Mouse (Mus musculus) MEL (cell line): ENCODE results near the gene Sh2d3c. TPM values are rescaled to one million over a fixed set of nuclear protein-coding genes. Genes with fewer than 3 reads are reported as not detected.

Experiments used
- DNase-seq: peaks from one replicate; pipeline ENCODE4 v3.0.0; 2011; ENCODE audit warnings: low read depth, low spot score
- H3K27ac ChIP-seq: 2 replicates; pipeline ENCODE4 v1.5.1; 2012; ENCODE audit warnings: low read depth, mild to moderate bottlenecking, control low read depth, low read length, moderate library complexity; ENCODE audit not compliant: control insufficient read depth
- H3K27me3 ChIP-seq, 2 experiments: fragments of 150-350 bp in 1 of 2; sonication (generic) in 1 of 2; 2 replicates each; pipeline ENCODE4 v1.6.1; 2012; ENCODE audit warnings: low read length in 2 of 2, mild to moderate bottlenecking in 2 of 2, improper control_type of control experiment in 1 of 2, moderate library complexity in 1 of 2; ENCODE audit not compliant: insufficient read depth in 2 of 2, control insufficient read depth in 1 of 2
- H3K36me3 ChIP-seq, 2 experiments: 2 replicates each; pipeline ENCODE4 v1.6.1; 2012 to 2014; ENCODE audit warnings: low read length in 2 of 2, improper control_type of control experiment in 1 of 2, inconsistent platforms in 1 of 2, mild to moderate bottlenecking in 1 of 2; ENCODE audit not compliant: insufficient read depth in 2 of 2, control insufficient read depth in 1 of 2
- H3K4me1 ChIP-seq, 2 experiments: fragments of 150-350 bp in 1 of 2; sonication (generic) in 1 of 2; 2 replicates each; pipeline ENCODE4 v1.6.1; 2012; ENCODE audit warnings: low read length in 2 of 2, improper control_type of control experiment in 1 of 2, mild to moderate bottlenecking in 1 of 2; ENCODE audit not compliant: insufficient read depth in 2 of 2, control insufficient read depth in 1 of 2
- H3K4me3 ChIP-seq, 2 experiments: fragments of 150-350 bp in 1 of 2; sonication (generic) in 1 of 2; 2 replicates each; pipeline ENCODE4 v1.5.1; 2012; ENCODE audit warnings: low read depth in 2 of 2, low read length in 2 of 2, mild to moderate bottlenecking in 2 of 2, moderate library complexity in 2 of 2, control low read depth in 1 of 2, improper control_type of control experiment in 1 of 2; ENCODE audit not compliant: control insufficient read depth in 1 of 2, insufficient read depth in 1 of 2
- H3K79me2 ChIP-seq: 2 replicates; pipeline ENCODE4 v1.6.1; 2012; ENCODE audit warnings: mild to moderate bottlenecking, low read length, moderate library complexity; ENCODE audit not compliant: control insufficient read depth, poor library complexity, insufficient read depth
- H3K9ac ChIP-seq: 2 replicates; pipeline ENCODE4 v1.6.1; 2012; ENCODE audit warnings: low read depth, mild to moderate bottlenecking, control low read depth, low read length, moderate library complexity; ENCODE audit not compliant: control insufficient read depth, poor library complexity, severe bottlenecking
- H3K9me3 ChIP-seq: fragments of 150-350 bp; sonication (generic); replicated peaks from 2 replicates; pipeline ENCODE4 v1.6.1; 2012; ENCODE audit warnings: mild to moderate bottlenecking, low read length, improper control_type of control experiment, moderate library complexity; ENCODE audit not compliant: insufficient read depth
- BHLHE40 ChIP-seq: IDR thresholded peaks from 2 replicates; pipeline ENCODE4 v1.6.1; 2012; ENCODE audit warnings: low read depth, mild to moderate bottlenecking, inconsistent platforms, low read length, improper control_type of control experiment, borderline replicate concordance
- CHD2 ChIP-seq: IDR thresholded peaks from 2 replicates; pipeline ENCODE4 v1.6.1; 2011; ENCODE audit warnings: low read length, improper control_type of control experiment
- CTCF ChIP-seq, 3 experiments: IDR thresholded peaks in 2 of 3; conservative IDR thresholded peaks in 1 of 3; 2 replicates each; pipeline ENCODE4 v1.5.1; 2011 to 2012; ENCODE audit warnings: low read length in 3 of 3, low read depth in 2 of 3, mild to moderate bottlenecking in 2 of 3, improper control_type of control experiment in 1 of 3, inconsistent platforms in 1 of 3, mixed read lengths in 1 of 3, moderate library complexity in 1 of 3; ENCODE audit not compliant: control insufficient read depth in 1 of 3, insufficient read depth in 1 of 3, poor library complexity in 1 of 3, severe bottlenecking in 1 of 3
- E2F4 ChIP-seq: IDR thresholded peaks from 2 replicates; pipeline ENCODE4 v1.6.1; 2011; ENCODE audit warnings: low read depth, low read length, improper control_type of control experiment, borderline replicate concordance
- ELF1 ChIP-seq: IDR thresholded peaks from 2 replicates; pipeline ENCODE4 v1.6.1; 2014; ENCODE audit warnings: low read depth, mild to moderate bottlenecking, inconsistent platforms, low read length, improper control_type of control experiment, moderate library complexity
- EP300 ChIP-seq, 2 experiments: IDR thresholded peaks; 2 replicates each; pipeline ENCODE4 v1.6.1; 2011; ENCODE audit warnings: improper control_type of control experiment in 2 of 2, low read length in 2 of 2, low read depth in 1 of 2, mild to moderate bottlenecking in 1 of 2
- GABPA ChIP-seq: IDR thresholded peaks from 2 replicates; pipeline ENCODE4 v1.6.1; 2012; ENCODE audit warnings: low read depth, mild to moderate bottlenecking, inconsistent platforms, low read length, improper control_type of control experiment, moderate library complexity
- GATA1 ChIP-seq: IDR thresholded peaks from 2 replicates; pipeline ENCODE4 v1.6.1; 2011; ENCODE audit warnings: low read depth, low read length, improper control_type of control experiment
- KAT2A ChIP-seq: conservative IDR thresholded peaks from 2 replicates; pipeline ENCODE4 v1.6.1; 2012; ENCODE audit warnings: low read depth, low read length, improper control_type of control experiment, inconsistent platforms
- MAFK ChIP-seq: IDR thresholded peaks from 2 replicates; pipeline ENCODE4 v1.6.1; 2011; ENCODE audit warnings: low read depth, mild to moderate bottlenecking, low read length, improper control_type of control experiment, borderline replicate concordance
- MYB ChIP-seq: IDR thresholded peaks from 2 replicates; pipeline ENCODE4 v1.6.1; 2011; ENCODE audit warnings: mild to moderate bottlenecking, low read depth, low read length, improper control_type of control experiment
- MYC ChIP-seq: IDR thresholded peaks from 2 replicates; pipeline ENCODE4 v1.6.1; 2011; ENCODE audit warnings: low read depth, mild to moderate bottlenecking, low read length, improper control_type of control experiment, moderate library complexity
- NELFE ChIP-seq: IDR thresholded peaks from 2 replicates; pipeline ENCODE4 v1.6.1; 2011; ENCODE audit warnings: low read depth, low read length, improper control_type of control experiment
- POLR2A ChIP-seq, 2 experiments: IDR thresholded peaks; 2 replicates each; pipeline ENCODE4 v1.6.1; 2011 to 2012; ENCODE audit warnings: low read length in 2 of 2, mild to moderate bottlenecking in 2 of 2, control low read depth in 1 of 2, improper control_type of control experiment in 1 of 2, low read depth in 1 of 2, moderate library complexity in 1 of 2; ENCODE audit not compliant: control insufficient read depth in 1 of 2, insufficient read depth in 1 of 2, poor library complexity in 1 of 2
- POLR2AphosphoS5 ChIP-seq: IDR thresholded peaks from 2 replicates; pipeline ENCODE4 v1.6.1; 2012; ENCODE audit warnings: low read depth, borderline replicate concordance, mild to moderate bottlenecking, inconsistent platforms, low read length, moderate library complexity, mixed read lengths
- RAD21 ChIP-seq: IDR thresholded peaks from 2 replicates; pipeline ENCODE4 v1.6.1; 2011; ENCODE audit warnings: mild to moderate bottlenecking, low read depth, low read length, improper control_type of control experiment
- SIN3A ChIP-seq: IDR thresholded peaks from 2 replicates; pipeline ENCODE4 v1.6.1; 2012; ENCODE audit warnings: low read length, improper control_type of control experiment, inconsistent platforms
- TBP ChIP-seq: IDR thresholded peaks from 2 replicates; pipeline ENCODE4 v1.8.0; 2011; ENCODE audit warnings: low read depth, low read length, improper control_type of control experiment
- USF1 ChIP-seq: IDR thresholded peaks from 2 replicates; pipeline ENCODE4 v1.6.1; 2014; ENCODE audit warnings: low read depth, mild to moderate bottlenecking, inconsistent platforms, low read length, improper control_type of control experiment, moderate library complexity
- ZC3H11A ChIP-seq: IDR thresholded peaks from 2 replicates; pipeline ENCODE4 v1.6.1; 2012; ENCODE audit warnings: low read depth, mild to moderate bottlenecking, inconsistent platforms, low read length, improper control_type of control experiment
- ZKSCAN1 ChIP-seq: IDR thresholded peaks from 2 replicates; pipeline ENCODE4 v1.6.1; 2012; ENCODE audit warnings: low read depth, mild to moderate bottlenecking, inconsistent platforms, low read length, improper control_type of control experiment, moderate library complexity
- ZNF384 ChIP-seq: IDR thresholded peaks from 2 replicates; pipeline ENCODE4 v1.6.1; 2012; ENCODE audit warnings: low read depth, mild to moderate bottlenecking, inconsistent platforms, low read length, improper control_type of control experiment
- polyA plus RNA-seq, 2 experiments: library from polyadenylated mRNA; stranded (reverse) in 1 of 2; unstranded in 1 of 2; fragments of >175 nt in 1 of 2; fragments of >200 nt in 1 of 2; gene quantifications; 2 replicates each; pipeline versions ENCODE4 v1.2.1 to v1.2.4; 2012; ENCODE audit warnings: low replicate concordance in 2 of 2, low read depth in 1 of 2; ENCODE audit not compliant: insufficient read length in 2 of 2, insufficient read depth in 1 of 2, missing spikeins in 1 of 2
- total RNA-seq: library from RNA; depleted of rRNA; stranded (reverse); fragments of 300-350 nt; gene quantifications from 2 replicates; pipeline ENCODE4 v1.2.3, GENCODE M21; 2012

Sh2d3c gene
- total and polyA plus RNA-seq, 3 experiments = 0.19 to 0.43 TPM; not detected in 1

GRCm38 (mm10) chr2:32683701-32684100 is 37.2 kb upstream of the Sh2d3c start:
- Histone ChIP-seq H3K4me3 (no peak overlapping the region), H3K4me1 (no peaks in the 10 kb centered on the region), H3K79me2 (no peaks in the 10 kb centered on the region), H3K36me3 (peaks cover 0 to 5% of the 10 kb centered on the region in 2 experiments; a peak in 2 of 4 replicates), H3K9me3 (no peaks in the 10 kb centered on the region), H3K9ac (no peak overlapping the region), H3K27me3 (no peaks in the 10 kb centered on the region), H3K27ac (no peak overlapping the region)
- no peak for DNase-seq
- TF ChIP-seq SIN3A = no peak
- TF ChIP-seq RAD21 = no peak
- no peak for TF ChIP-seq NELFE
- TF ChIP-seq ZC3H11A = no peak
- no peak for TF ChIP-seq ELF1
- TF ChIP-seq EP300 (IDR thresholded peaks at IDR 0.05; ENCODE audit: low read depth in 1 of 2, low read length in 2 of 2) = no peak
- no peak for TF ChIP-seq MYC
- no peak for TF ChIP-seq TBP
- TF ChIP-seq CTCF (IDR thresholded peaks at IDR 0.05 in 2 of 3, conservative IDR thresholded peaks at IDR 0.05 in 1 of 3; ENCODE audit: control insufficient read depth in 1 of 3, insufficient read depth in 1 of 3, low read depth in 2 of 3, low read length in 3 of 3, poor library complexity in 1 of 3, severe bottlenecking in 1 of 3) = no peak
- no peak for TF ChIP-seq POLR2AphosphoS5
- no peak for TF ChIP-seq USF1
- TF ChIP-seq ZNF384 = no peak
- TF ChIP-seq E2F4 = no peak
- TF ChIP-seq BHLHE40 = no peak
- no peak for TF ChIP-seq POLR2A (IDR thresholded peaks at IDR 0.05; ENCODE audit: control insufficient read depth in 1 of 2, insufficient read depth in 1 of 2, low read depth in 1 of 2, low read length in 2 of 2, poor library complexity in 1 of 2)

GRCm38 (mm10) chr2:32684681-32685428 is 36.0 kb upstream of the Sh2d3c start:
- H3K27me3 ChIP-seq = no peaks in the 10 kb centered on the region
- no peaks in the 10 kb centered on the region for H3K79me2 ChIP-seq
- H3K27ac ChIP-seq = no peak overlapping the region
- no peak overlapping the region for H3K4me3 ChIP-seq
- TF ChIP-seq MYB = no peak
- TF ChIP-seq GABPA = no peak
- TF ChIP-seq E2F4 = no peak
- TF ChIP-seq MAFK = no peak
- no peak for TF ChIP-seq CHD2
- TF ChIP-seq SIN3A = no peak
- no peak for TF ChIP-seq EP300 (IDR thresholded peaks at IDR 0.05; ENCODE audit: low read depth in 1 of 2, low read length in 2 of 2)
- no peak for TF ChIP-seq KAT2A
- no peak for TF ChIP-seq GATA1
- TF ChIP-seq ZKSCAN1 = no peak
- DNase-seq = no peak
- H3K9me3 ChIP-seq = no peaks in the 10 kb centered on the region
- H3K4me1 ChIP-seq = no peaks in the 10 kb centered on the region
- no peak overlapping the region for H3K9ac ChIP-seq
- H3K36me3 ChIP-seq = peaks cover 0 to 5% of the 10 kb centered on the region in 2 experiments; a peak in 2 of 4 replicates
